Mouse (Mus musculus): ENCODE results near the gene Slc8a2. TPM values are rescaled to one million over a fixed set of nuclear protein-coding genes. Genes with fewer than 3 reads are reported as not detected.

The Slc8a2 gene
- polyA plus RNA-seq, 1 experiment from 2014 or later, result not detected

GRCm38 (mm10) chr7:16174597-16175541 lies 45.2 kb downstream of the Slc8a2 start, which contains the start of gene Meis3:
TSS of gene Meis3 (plus strand) at chr7:16175090.
- ATAC-seq (ENCODE audit: low read depth) (peak; percentile 10; the same call in 1 of the 2 replicates), DNase-seq (no peak)
- Histone ChIP-seq H3K27ac (no peak within 1 kb of the TSS), H3K9ac (no peak within 1 kb of the TSS), H3K27me3 (peaks cover 60% of the 10 kb centered on the region), H3K4me1 (replicated peaks) (0 out of 2 replicates have a peak, but pooled peaks cover 3% of the 10 kb centered on the region), H3K4me3 (replicated peaks) (peak within 1 kb of the TSS; percentile 49), H3K9me3 (replicated peaks) (no peaks in the 10 kb centered on the region), H3K4me2 (peak within 1 kb of the TSS; percentile 65), H3K36me3 (no peaks in the 10 kb centered on the region)
- WGBS (ENCODE audit: insufficient replicate concordance), result under 1% methylated on average over 42 of the region's 42 CpGs

GRCm38 (mm10) chr7:16175542-16175931 lies 45.9 kb downstream of the Slc8a2 start:
- 1% methylated on average over 10 of the region's 10 CpGs for WGBS (ENCODE audit: insufficient replicate concordance)
- Histone ChIP-seq H3K4me3 (replicated peaks) (peak overlapping the region; percentile 49), H3K27ac (no peak overlapping the region), H3K9ac (no peak overlapping the region), H3K4me2 (peak overlapping the region; percentile 65), H3K36me3 (no peaks in the 10 kb centered on the region), H3K4me1 (replicated peaks) (0 out of 2 replicates have a peak, but pooled peaks cover 3% of the 10 kb centered on the region), H3K9me3 (replicated peaks) (no peaks in the 10 kb centered on the region), H3K27me3 (peaks cover 60% of the 10 kb centered on the region)
- no peak for DNase-seq
- ATAC-seq (ENCODE audit: low read depth), result no peak

- DNase-seq (no peak), ATAC-seq (ENCODE audit: low read depth) (no peak)
- Histone ChIP-seq H3K4me3 (replicated peaks) (no peak overlapping the region), H3K4me1 (replicated peaks) (0 out of 2 replicates have a peak, but pooled peaks cover 3% of the 10 kb centered on the region), H3K9ac (no peak overlapping the region), H3K4me2 (no peak overlapping the region), H3K27ac (no peak overlapping the region), H3K27me3 (peaks cover 48% of the 10 kb centered on the region), H3K36me3 (no peaks in the 10 kb centered on the region), H3K9me3 (replicated peaks) (no peaks in the 10 kb centered on the region)
- WGBS (ENCODE audit: insufficient replicate concordance), result 56% methylated on average over 4 of the region's 4 CpGs
Observed at GRCm38 (mm10) chr7:16178114-16178513, 48.5 kb downstream of the Slc8a2 start.

- 16% methylated on average over 8 of the region's 8 CpGs for WGBS (ENCODE audit: insufficient replicate concordance)
Observed at GRCm38 (mm10) chr7:16183663-16184062, 54.0 kb downstream of the Slc8a2 start.

GRCm38 (mm10) chr7:16187494-16187893 lies 57.9 kb downstream of the Slc8a2 start:
- Histone ChIP-seq H3K27me3 (peaks cover 7% of the 10 kb centered on the region), H3K36me3 (no peaks in the 10 kb centered on the region), H3K4me3 (replicated peaks) (no peak overlapping the region), H3K9ac (no peak overlapping the region), H3K4me1 (replicated peaks) (no peaks in the 10 kb centered on the region), H3K4me2 (no peak overlapping the region), H3K9me3 (replicated peaks) (no peaks in the 10 kb centered on the region), H3K27ac (no peak overlapping the region)
- 29% methylated on average over 8 of the region's 8 CpGs for WGBS (ENCODE audit: insufficient replicate concordance)
- ATAC-seq (ENCODE audit: low read depth) (peak; percentile 18; the same call in 1 of the 2 replicates), DNase-seq (no peak)

More at GRCm38 (mm10) chr7:16183663-16184062, 54.0 kb downstream of the Slc8a2 start:
- no peak for ATAC-seq (ENCODE audit: low read depth)
- Histone ChIP-seq H3K9ac (no peak overlapping the region), H3K4me3 (replicated peaks) (no peak overlapping the region), H3K27ac (no peak overlapping the region), H3K9me3 (replicated peaks) (no peaks in the 10 kb centered on the region), H3K4me1 (replicated peaks) (no peaks in the 10 kb centered on the region), H3K27me3 (no peaks in the 10 kb centered on the region), H3K36me3 (no peaks in the 10 kb centered on the region), H3K4me2 (no peak overlapping the region)
- peak; percentile 34 for DNase-seq

- ATAC-seq (ENCODE audit: low read depth), result peak; percentile 47; the same call in 1 of the 2 replicates
- Histone ChIP-seq H3K9me3 (replicated peaks) (no peaks in the 10 kb centered on the region), H3K36me3 (peaks cover 6% of the 10 kb centered on the region), H3K4me3 (replicated peaks) (no peak overlapping the region), H3K27me3 (peaks cover 7% of the 10 kb centered on the region), H3K27ac (no peak overlapping the region), H3K4me1 (replicated peaks) (0 out of 2 replicates have a peak, but pooled peaks cover 5% of the 10 kb centered on the region), H3K4me2 (no peak overlapping the region), H3K9ac (no peak overlapping the region)
- peak; percentile 42 for DNase-seq
- 12% methylated on average over 5 of the region's 5 CpGs for whole genome bisulfite sequencing (ENCODE audit: insufficient replicate concordance)
Observed at GRCm38 (mm10) chr7:16192315-16192714, 62.7 kb downstream of the Slc8a2 start.

- Histone ChIP-seq H3K27ac (no peak overlapping the region), H3K4me3 (replicated peaks) (no peak overlapping the region), H3K9ac (no peak overlapping the region), H3K4me1 (replicated peaks) (0 out of 2 replicates have a peak, but pooled peaks cover 5% of the 10 kb centered on the region), H3K27me3 (peaks cover 7% of the 10 kb centered on the region), H3K36me3 (peaks cover 19% of the 10 kb centered on the region), H3K4me2 (no peak overlapping the region), H3K9me3 (replicated peaks) (no peaks in the 10 kb centered on the region)
- WGBS (ENCODE audit: insufficient replicate concordance), result 26% methylated on average over 3 of the region's 3 CpGs
- DNase-seq, result no peak
- ATAC-seq (ENCODE audit: low read depth), result no peak
Observed at GRCm38 (mm10) chr7:16193702-16194101, 64.1 kb downstream of the Slc8a2 start.

GRCm38 (mm10) chr7:16196616-16197015 lies 67.0 kb downstream of the Slc8a2 start:
- DNase-seq (no peak), ATAC-seq (ENCODE audit: low read depth) (no peak)
- 79% methylated on average over 6 of the region's 6 CpGs for WGBS (ENCODE audit: insufficient replicate concordance)
- Histone ChIP-seq H3K36me3 (peaks cover 35% of the 10 kb centered on the region), H3K27ac (no peak overlapping the region), H3K27me3 (no peaks in the 10 kb centered on the region), H3K9ac (no peak overlapping the region), H3K4me1 (replicated peaks) (0 out of 2 replicates have a peak, but pooled peaks cover 5% of the 10 kb centered on the region), H3K4me2 (no peak overlapping the region), H3K9me3 (replicated peaks) (no peaks in the 10 kb centered on the region), H3K4me3 (replicated peaks) (no peak overlapping the region)

- Histone ChIP-seq H3K27ac (no peak overlapping the region), H3K4me1 (replicated peaks) (0 out of 2 replicates have a peak, but pooled peaks cover 5% of the 10 kb centered on the region), H3K9ac (no peak overlapping the region), H3K4me2 (no peak overlapping the region), H3K36me3 (peaks cover 40% of the 10 kb centered on the region), H3K4me3 (replicated peaks) (no peak overlapping the region), H3K9me3 (replicated peaks) (no peaks in the 10 kb centered on the region), H3K27me3 (no peaks in the 10 kb centered on the region)
- 55% methylated on average over 5 of the region's 5 CpGs for WGBS (ENCODE audit: insufficient replicate concordance)
- ATAC-seq (ENCODE audit: low read depth), result no peak
- DNase-seq, result no peak
Observed at GRCm38 (mm10) chr7:16197166-16197565, 67.5 kb downstream of the Slc8a2 start.

GRCm38 (mm10) chr7:16198540-16198939 lies 68.9 kb downstream of the Slc8a2 start:
- Histone ChIP-seq H3K4me1 (replicated peaks) (0 out of 2 replicates have a peak, but pooled peaks cover 3% of the 10 kb centered on the region), H3K36me3 (peaks cover 53% of the 10 kb centered on the region), H3K27me3 (no peaks in the 10 kb centered on the region), H3K4me2 (no peak overlapping the region), H3K9me3 (replicated peaks) (no peaks in the 10 kb centered on the region), H3K9ac (no peak overlapping the region), H3K4me3 (replicated peaks) (no peak overlapping the region), H3K27ac (no peak overlapping the region)
- WGBS (ENCODE audit: insufficient replicate concordance), result 78% methylated on average over 11 of the region's 11 CpGs
- DNase-seq (no peak), ATAC-seq (ENCODE audit: low read depth) (no peak)

- H3K9me3 ChIP-seq (replicated peaks), result no peaks in the 10 kb centered on the region
- no peak overlapping the region for H3K27ac ChIP-seq
- H3K4me3 ChIP-seq (replicated peaks), result no peak overlapping the region
- 34% methylated on average over 6 of the region's 6 CpGs for WGBS (ENCODE audit: insufficient replicate concordance)
- no peaks in the 10 kb centered on the region for H3K27me3 ChIP-seq
- no peak for ATAC-seq (ENCODE audit: low read depth)
- no peak for DNase-seq
- H3K4me1 ChIP-seq (replicated peaks), result no peaks in the 10 kb centered on the region
- H3K9ac ChIP-seq, result no peak overlapping the region
- H3K36me3 ChIP-seq, result peaks cover 79% of the 10 kb centered on the region
- H3K4me2 ChIP-seq, result no peak overlapping the region
Observed at GRCm38 (mm10) chr7:16201136-16201535, 71.5 kb downstream of the Slc8a2 start.

Data from liver, embryonic 13.5 days (tissue).